Mouse (Mus musculus) T-cell, adult 2 months (primary cell): ENCODE measurements around the gene Serpinh1.
"Not testable (repeated sequence)": the region's sequence is repeated elsewhere in the genome, so short reads cannot be mapped to it uniquely, and the experiment has no call there.

ENCODE experiments used
- DNase-seq: peaks from one replicate; pipeline ENCODE4 v3.0.0; 2022; ENCODE audit warnings: low spot score

The Serpinh1 gene

DNA sequence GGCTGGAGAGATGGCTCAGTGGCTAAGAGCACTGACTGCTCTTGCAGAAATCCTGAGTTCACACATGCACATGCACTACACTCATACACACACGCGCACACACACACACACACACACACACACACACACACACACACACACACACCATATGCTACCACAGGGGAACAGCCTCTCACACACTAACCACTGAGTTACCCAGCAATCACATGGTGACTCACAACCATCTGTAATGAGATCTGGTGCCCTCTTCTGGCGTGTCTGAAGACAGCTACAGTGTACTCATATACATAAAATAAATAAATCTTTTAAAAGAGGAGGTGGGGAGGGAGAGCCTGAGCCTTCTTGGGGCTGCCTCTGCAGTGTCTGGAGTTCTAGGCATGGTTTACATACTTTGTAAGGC is 21.3 kb upstream of the Serpinh1 start:
- not testable (repeated sequence) for DNase-seq

DNA sequence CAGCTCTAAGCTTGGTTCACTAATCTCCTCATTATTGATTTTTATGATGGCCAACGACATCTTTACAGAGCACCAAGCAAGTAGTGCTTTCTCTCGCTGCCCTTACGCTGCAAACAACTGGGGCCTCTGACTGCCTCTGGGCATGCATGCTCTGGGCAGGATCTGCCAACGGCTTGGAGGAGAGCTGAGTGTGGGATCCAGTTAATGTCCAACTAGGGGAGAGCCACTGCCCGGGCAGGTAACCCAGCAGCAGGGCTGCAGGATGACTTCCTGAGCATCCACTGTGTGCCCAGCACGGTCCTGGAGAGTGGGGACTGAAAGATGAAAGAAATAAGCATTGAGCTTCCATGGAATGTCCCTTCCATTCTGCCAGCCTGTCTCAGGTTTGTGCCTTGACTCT is 13.7 kb upstream of the Serpinh1 start:
- no peak for DNase-seq

- DNase-seq: no peak
These were observed 12.0 kb upstream of the Serpinh1 start for GRCm38 (mm10) chr7:99365069-99365468.

- no peak for DNase-seq
These were observed 9.1 kb upstream of the Serpinh1 start for GRCm38 (mm10) chr7:99362137-99362536.

GRCm38 (mm10) chr7:99360803-99361414 is 7.9 kb upstream of the Serpinh1 start:
- no peak for DNase-seq

- no peak for DNase-seq
These were observed 7.2 kb upstream of the Serpinh1 start for GRCm38 (mm10) chr7:99360021-99360802.

DNA sequence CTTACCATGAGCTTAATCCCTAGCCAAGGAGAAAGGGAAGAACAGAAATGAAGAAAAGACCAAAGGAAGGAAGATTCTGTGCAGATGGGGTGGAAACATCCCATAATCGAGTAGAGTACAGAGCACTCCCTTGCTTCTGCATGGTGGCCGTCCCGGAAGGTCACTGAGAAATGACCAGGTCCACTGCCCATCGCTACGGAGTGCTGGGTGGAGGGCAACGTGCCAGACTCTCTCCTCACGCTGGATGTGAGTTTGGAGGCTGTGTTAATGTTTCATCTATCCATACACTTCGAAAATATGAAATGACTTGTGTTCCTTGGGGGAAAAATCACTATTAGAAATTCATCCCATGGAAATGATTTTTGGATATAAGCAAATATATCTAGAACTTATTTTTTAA is 5.3 kb upstream of the Serpinh1 start:
- DNase-seq: no peak

- DNase-seq: no peak
These were observed 4.2 kb upstream of the Serpinh1 start for GRCm38 (mm10) chr7:99357201-99357600.

DNA sequence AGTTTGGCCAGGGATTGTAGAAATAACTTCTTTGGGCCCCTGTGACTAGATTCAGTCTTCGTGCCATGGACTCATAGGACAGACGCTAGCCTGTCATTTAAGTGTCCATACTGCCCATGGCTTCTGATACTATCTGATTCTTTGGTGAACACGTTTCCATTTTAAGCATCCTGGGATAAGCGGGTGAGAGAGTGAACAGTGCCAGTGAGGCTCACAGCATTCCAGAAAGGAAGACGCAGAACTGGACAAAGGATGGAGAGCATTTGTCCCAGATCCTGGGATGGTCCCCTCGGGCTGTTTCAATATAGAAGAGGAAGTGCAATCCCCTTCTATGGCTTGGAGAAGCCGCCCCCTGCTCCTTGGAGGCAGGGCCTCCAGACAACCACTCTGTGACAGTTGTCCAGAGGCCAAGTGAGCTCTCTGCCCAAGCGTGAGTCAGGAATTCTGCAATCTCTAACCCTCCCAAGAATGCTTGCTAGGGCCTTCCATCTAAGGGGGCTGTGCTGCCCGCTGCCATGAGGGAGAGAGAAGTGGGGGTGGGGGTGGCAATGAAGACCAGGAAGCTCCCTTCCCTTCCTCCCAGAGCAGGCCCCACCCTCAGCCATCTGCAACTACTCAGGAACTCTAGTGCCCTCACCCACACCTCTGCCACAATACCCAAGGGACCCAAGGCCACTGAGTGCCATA is 3.3 kb upstream of the Serpinh1 start:
- DNase-seq: no peak

- DNase-seq: no peak
These were observed 2.7 kb upstream of the Serpinh1 start for GRCm38 (mm10) chr7:99355731-99356131.

DNA sequence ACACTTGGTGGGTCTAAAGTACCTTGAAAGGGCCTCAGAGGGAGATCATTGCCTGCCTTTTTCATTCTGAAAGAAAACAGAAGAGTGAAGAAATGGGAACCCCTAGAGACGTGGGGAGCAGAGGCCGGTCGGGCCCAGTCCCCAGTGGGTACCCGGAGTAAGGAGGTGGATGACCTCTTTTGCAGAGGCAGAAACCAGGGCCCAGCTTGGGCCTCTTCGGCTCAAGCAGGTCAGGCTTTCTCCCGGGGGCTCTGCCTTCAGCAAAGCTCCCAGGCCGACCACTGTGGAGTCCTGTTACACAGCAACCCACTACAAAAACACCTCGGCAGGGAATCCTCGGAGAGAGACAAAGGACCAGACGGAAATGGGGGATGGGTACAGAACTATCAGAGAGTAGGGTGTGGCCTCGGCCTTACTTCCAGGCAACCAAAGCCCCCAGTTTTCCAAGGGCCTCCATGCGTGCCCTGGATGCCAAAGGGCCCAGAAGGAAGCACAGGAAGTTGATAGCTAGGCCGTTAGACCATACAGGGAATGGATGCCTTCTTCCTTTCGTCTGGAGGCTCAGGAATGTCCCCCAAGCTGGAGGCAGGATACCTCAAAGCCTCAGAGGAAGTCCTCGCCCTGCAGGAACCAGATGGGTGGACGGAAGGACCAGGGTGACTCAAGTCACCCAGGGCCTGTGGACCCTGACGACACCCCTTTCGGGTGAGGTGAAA is 1.1 kb downstream of the Serpinh1 start:
- no peak for DNase-seq

GRCm38 (mm10) chr7:99351104-99351801 is 1.8 kb downstream of the Serpinh1 start:
- no peak for DNase-seq

DNA sequence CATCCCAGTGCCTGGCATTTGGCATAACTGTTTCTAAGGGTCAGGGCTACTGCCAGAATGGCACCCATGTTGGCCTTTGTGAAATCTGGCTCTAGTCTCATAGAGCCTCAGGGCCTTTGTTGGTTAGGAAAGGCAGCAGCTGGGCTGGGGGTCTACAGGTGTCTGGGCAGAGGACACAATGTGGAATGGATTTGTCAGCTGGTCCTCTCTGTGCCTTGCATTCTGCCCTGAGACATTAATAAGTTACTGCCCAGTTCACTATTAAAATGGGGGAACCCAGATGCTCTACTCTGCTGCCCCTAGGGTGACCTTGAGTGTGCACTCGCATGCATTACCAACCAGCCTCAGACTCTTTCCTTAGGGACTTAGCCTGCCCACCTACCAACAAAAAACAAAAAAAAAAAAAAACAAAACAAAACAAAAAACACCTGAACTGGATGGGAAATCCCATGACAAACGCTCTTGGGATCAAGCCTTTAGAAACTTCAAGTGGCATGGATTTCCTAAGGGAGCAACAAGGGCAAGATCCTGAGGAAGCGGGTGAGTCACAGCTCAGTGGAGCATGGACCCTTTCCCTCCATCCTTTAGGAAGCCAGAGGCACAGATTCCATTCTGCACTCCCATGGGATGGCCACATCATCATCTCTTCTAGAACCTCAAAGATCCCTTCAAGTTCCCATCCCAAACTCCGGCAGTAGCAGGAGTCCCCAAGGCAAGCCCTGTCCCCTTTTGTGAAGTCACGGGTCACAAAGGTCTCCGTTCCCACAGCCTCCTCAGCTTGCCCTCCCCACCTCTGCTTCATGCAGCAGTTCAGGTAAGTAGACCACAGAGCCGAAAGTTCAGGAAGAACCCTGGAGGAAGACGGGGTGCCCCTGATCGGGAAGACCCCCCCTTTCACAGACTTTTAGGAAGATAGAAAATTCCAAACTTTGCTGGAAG is 3.0 kb downstream of the Serpinh1 start:
- DNase-seq: no peak

- no peak for DNase-seq
These were observed 4.2 kb downstream of the Serpinh1 start for GRCm38 (mm10) chr7:99348883-99349282.

DNA sequence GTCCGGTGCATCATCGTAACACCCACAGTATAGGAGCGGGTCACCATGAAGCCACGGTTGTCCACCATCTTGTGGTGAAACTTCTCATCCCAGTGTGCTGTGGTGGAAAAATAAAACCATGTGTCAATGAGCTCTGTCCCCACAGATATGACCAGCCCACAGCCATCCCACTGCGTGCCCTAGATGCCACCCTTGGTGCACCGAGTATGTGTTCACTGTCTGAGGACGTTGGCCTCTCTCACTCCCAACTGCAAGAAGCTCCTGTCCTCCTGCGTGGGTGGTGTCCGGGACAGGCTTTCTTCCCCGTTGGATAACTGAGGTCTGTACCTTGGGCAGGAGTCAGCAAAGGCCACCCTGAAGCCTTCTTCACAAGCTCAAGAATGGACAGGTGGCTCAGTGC is 5.8 kb downstream of the Serpinh1 start:
- no peak for DNase-seq

DNA sequence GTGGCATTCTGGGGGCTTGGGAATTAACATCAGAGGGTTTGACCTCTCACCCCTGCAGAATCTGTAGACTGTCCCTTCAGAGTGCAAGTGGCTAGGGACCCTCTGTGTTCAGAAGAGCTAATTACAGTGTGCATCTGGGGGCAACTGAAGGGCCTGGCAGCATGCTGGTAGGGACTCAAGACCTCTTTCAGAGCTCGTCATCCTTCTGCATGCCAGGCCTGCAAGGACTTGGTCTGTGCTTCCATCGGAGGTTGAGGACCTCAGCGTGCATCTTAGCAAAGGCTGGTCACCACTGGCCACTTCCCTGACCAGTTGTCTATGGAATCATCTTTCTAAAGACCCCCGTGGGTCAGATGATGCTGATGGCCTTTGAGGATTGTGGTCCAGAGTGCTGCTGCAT is 9.5 kb downstream of the Serpinh1 start:
- DNase-seq: no peak

GRCm38 (mm10) chr7:99340736-99341135 is 12.3 kb downstream of the Serpinh1 start:
- no peak for DNase-seq

- DNase-seq: peak; percentile 38
These were observed 20.1 kb downstream of the Serpinh1 start for GRCm38 (mm10) chr7:99332774-99333480.

GRCm38 (mm10) chr7:99330012-99330411 is 23.0 kb downstream of the Serpinh1 start:
- DNase-seq: no peak

- DNase-seq: no peak
These were observed 24.2 kb downstream of the Serpinh1 start for GRCm38 (mm10) chr7:99328847-99329246.
